22 mouse cellular contexts compared by ENCODE assay signal in genomic region chrX:100821149-100821548, GRCm38 (mm10). TPM values are rescaled to one million over a fixed set of nuclear protein-coding genes. Genes with fewer than 3 reads are reported as not detected.
DNase-seq lines count a peak whose midpoint lies in the region; ATAC-seq lines count a peak whose summit lies in the region.
"Had no signal": no experiment of that assay in that cellular context is flagged by ENCODE, and none has a peak within 500 bp of the region (broad histone marks: within the 10 kb centered on the region; RNA-seq: fewer than 3 reads in every experiment).

No protein-coding gene starts in this region.

- no peaks in the 10 kb centered on the region for H3K36me3 ChIP-seq in midbrain, embryonic 11.5 days (ENCODE audit: control insufficient read depth, insufficient read depth, low read length)
- peaks cover 29% of the 10 kb centered on the region for H3K36me3 ChIP-seq in midbrain, embryonic 10.5 days
- peaks cover 12% of the 10 kb centered on the region for H3K36me3 ChIP-seq in neural tube, embryonic 12.5 days
- H3K36me3 ChIP-seq: embryonic facial prominence, embryonic 15.5 days; G1E had no signal

- H3K4me1 ChIP-seq in midbrain, embryonic 11.5 days (ENCODE audit: control insufficient read depth, insufficient read depth, low read length) = no peaks in the 10 kb centered on the region
- H3K4me1 ChIP-seq in midbrain, embryonic 10.5 days = 0 out of 2 replicates have a peak, but pooled peaks cover 6% of the 10 kb centered on the region
- peaks cover 4% of the 10 kb centered on the region; the same call in 1 of the 2 replicates for H3K4me1 ChIP-seq in neural tube, embryonic 12.5 days
- H3K4me1 ChIP-seq: embryonic facial prominence, embryonic 15.5 days; forebrain, embryonic 10.5 days; heart, embryonic 12.5 days; hindbrain, embryonic 13.5 days had no signal

- no peak overlapping the region for H3K27ac ChIP-seq in midbrain, embryonic 11.5 days (ENCODE audit: low read depth, low read length)
- H3K27ac ChIP-seq in midbrain, embryonic 10.5 days (replicated peaks) = no peak overlapping the region
- no peak overlapping the region for H3K27ac ChIP-seq in neural tube, embryonic 12.5 days
- H3K27ac ChIP-seq: embryonic facial prominence, embryonic 15.5 days; forebrain, embryonic 10.5 days; gastrocnemius, adult 2 months; hindbrain, embryonic 13.5 days had no signal

- H3K27me3 ChIP-seq in midbrain, embryonic 11.5 days (ENCODE audit: control insufficient read depth, insufficient read depth, low read length) = no peaks in the 10 kb centered on the region
- H3K27me3 ChIP-seq in midbrain, embryonic 10.5 days (ENCODE audit: low read depth, poor library complexity, severe bottlenecking) = peaks cover 69% of the 10 kb centered on the region
- H3K27me3 ChIP-seq in neural tube, embryonic 12.5 days (replicated peaks) = no peaks in the 10 kb centered on the region
- H3K27me3 ChIP-seq: embryonic facial prominence, embryonic 15.5 days; heart, embryonic 12.5 days; hindbrain, embryonic 13.5 days had no signal

- H3K9me3 ChIP-seq in midbrain, embryonic 11.5 days (ENCODE audit: control insufficient read depth, low read length) = no peaks in the 10 kb centered on the region
- H3K9me3 ChIP-seq in midbrain, embryonic 10.5 days (replicated peaks) = no peaks in the 10 kb centered on the region
- no peaks in the 10 kb centered on the region for H3K9me3 ChIP-seq in neural tube, embryonic 12.5 days
- H3K9me3 ChIP-seq: embryonic facial prominence, embryonic 15.5 days; forebrain, embryonic 10.5 days; G1E; heart, embryonic 12.5 days; hindbrain, embryonic 13.5 days had no signal

- 67% methylated on average over 1 of the region's 1 CpGs for WGBS in midbrain, embryonic 11.5 days
- 59% methylated on average over 1 of the region's 1 CpGs for WGBS in midbrain, embryonic 10.5 days
- WGBS in neural tube, embryonic 12.5 days = 65% methylated on average over 1 of the region's 1 CpGs

- DNase-seq in embryo, embryonic 10.5 days (ENCODE audit: low spot score) = peak; percentile 14
- DNase-seq in embryo, embryonic 10 days (ENCODE audit: low spot score) = no peak
- no peak for DNase-seq in midbrain, embryonic 11.5 days (ENCODE audit: low spot score, missing footprints)
- DNase-seq in midbrain, embryonic 10.5 days (ENCODE audit: low spot score) = no peak
- DNase-seq in neural tube, embryonic 10.5 days (ENCODE audit: extremely low spot score, low spot score) = no peak
- no peak for DNase-seq in urinary bladder, postnatal 25 days (ENCODE audit: low spot score)
- DNase-seq: adrenal gland, adult 8-10 months; adrenal gland, postnatal 36 days; B cell, adult 2 months; cerebellum, adult 2 months; cerebellum, postnatal 10 days; gastrocnemius, adult 2 months; gastrocnemius, postnatal 25 days had no signal

- H3K4me3 ChIP-seq in midbrain, embryonic 11.5 days (ENCODE audit: low read depth, low read length) = no peak overlapping the region
- no peak overlapping the region for H3K4me3 ChIP-seq in midbrain, embryonic 10.5 days
- no peak overlapping the region for H3K4me3 ChIP-seq in neural tube, embryonic 12.5 days
- H3K4me3 ChIP-seq: embryonic facial prominence, embryonic 15.5 days; erythroblast, embryonic 14.5 days; forebrain, embryonic 10.5 days; gastrocnemius, adult 2 months; heart, embryonic 12.5 days; hindbrain, embryonic 13.5 days had no signal

- ATAC-seq in midbrain, embryonic 11.5 days (ENCODE audit: low FRiP score) = peak; percentile 63; the same call in 1 of the 2 replicates
- peak; percentile 51; the same call in 1 of the 2 replicates for ATAC-seq in neural tube, embryonic 12.5 days (ENCODE audit: low FRiP score, low read depth)
- ATAC-seq: CD4-positive, CD25-positive, alpha-beta regulatory T cell, adult 4 months; forebrain, embryonic 14.5 days had no signal

- no peak overlapping the region for H3K9ac ChIP-seq in midbrain, embryonic 11.5 days (ENCODE audit: low read length)
- H3K9ac ChIP-seq in neural tube, embryonic 12.5 days = no peak overlapping the region
- H3K9ac ChIP-seq: embryonic facial prominence, embryonic 15.5 days; heart, embryonic 12.5 days; hindbrain, embryonic 13.5 days had no signal

- H3K4me2 ChIP-seq in midbrain, embryonic 11.5 days = no peak overlapping the region
- no peak overlapping the region for H3K4me2 ChIP-seq in neural tube, embryonic 12.5 days (replicated peaks)
- H3K4me2 ChIP-seq: embryonic facial prominence, embryonic 15.5 days; heart, embryonic 12.5 days; hindbrain, embryonic 13.5 days had no signal

RNA-seq across cellular contexts. Expression of gene Dlg3, which starts 53.6 kb away (rescaled TPM):
- 7.5 and 9.7 TPM in 2 replicates for polyA plus RNA-seq in midbrain, embryonic 11.5 days (2014; fragmentation: Nextera tagmentation; extraction: Ambion mirVana)
- polyA plus RNA-seq in midbrain, embryonic 10.5 days (2016; fragmentation: Nextera tagmentation; extraction: Ambion mirVana) = 13.8 and 14.9 TPM in 2 replicates
- 11.6 and 13.7 TPM in 2 replicates for polyA plus RNA-seq in neural tube, embryonic 12.5 days (2016; fragmentation: Nextera tagmentation; extraction: Ambion mirVana)
- polyA plus RNA-seq: erythroblast, embryonic 14.5 days; G1E had no signal
